Mouse (Mus musculus): ENCODE results near the gene Rptor. TPM values are rescaled to one million over a fixed set of nuclear protein-coding genes. Genes with fewer than 3 reads are reported as not detected.
"Not testable (repeated sequence)": the region's sequence is repeated elsewhere in the genome, so short reads cannot be mapped to it uniquely, and the experiment has no call there.

Rptor gene
- total RNA-seq, 1 experiment from 2014 or later: 15.3 TPM

DNA sequence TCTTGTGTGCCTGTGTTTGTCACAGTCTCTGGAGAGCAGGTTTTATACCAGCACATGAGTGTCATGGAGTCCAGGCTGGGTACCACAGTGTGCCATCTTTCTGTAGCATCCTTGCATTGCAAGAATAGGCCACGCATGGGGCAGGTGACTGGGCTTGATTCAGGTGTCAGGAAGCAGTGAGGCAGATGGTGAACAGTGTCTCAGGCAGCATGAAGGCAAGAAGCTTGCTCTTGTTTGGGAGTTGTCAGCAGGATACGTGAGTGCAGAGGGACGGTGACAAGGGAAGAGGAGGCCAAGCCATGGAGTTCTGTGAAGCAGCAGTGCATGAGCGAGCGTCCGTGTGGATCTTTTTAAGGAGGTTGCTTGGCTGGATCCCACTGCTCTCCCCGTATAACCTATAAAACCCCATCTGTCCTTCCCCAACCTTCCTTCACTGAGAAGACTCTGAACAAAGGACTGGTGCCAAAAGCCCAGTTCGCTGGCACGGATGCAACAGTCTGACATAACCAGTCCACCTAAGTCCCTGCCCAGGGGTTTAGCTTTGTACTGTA is 39.2 kb downstream of the Rptor start:
- no peak for ATAC-seq (replicated peaks; ENCODE audit: insufficient number of reproducible peaks, low FRiP score, low TSS enrichment, poor library complexity, severe bottlenecking)

DNA sequence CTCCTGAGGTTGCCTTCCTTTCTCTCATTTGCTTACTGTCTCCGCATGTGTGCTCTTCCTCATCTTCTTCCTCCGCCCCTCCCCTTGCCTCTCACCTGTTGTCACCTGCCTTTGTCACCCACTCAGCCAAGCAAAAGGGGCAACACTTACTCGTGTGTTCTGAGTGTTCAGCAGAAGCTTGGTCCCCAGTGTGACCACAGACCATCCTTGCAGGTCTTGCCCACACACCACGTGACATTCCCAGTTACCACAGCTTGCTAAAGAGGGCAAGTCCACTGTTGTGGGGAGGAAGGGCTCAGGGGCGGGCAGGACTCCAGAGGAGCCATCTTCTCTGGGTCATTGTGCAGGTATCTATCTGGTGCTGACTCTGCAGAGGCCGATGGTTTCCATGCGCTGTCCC is 40.6 kb downstream of the Rptor start:
- ATAC-seq (replicated peaks; ENCODE audit: insufficient number of reproducible peaks, low FRiP score, low TSS enrichment, poor library complexity, severe bottlenecking): peak; percentile 28; the same call in 1 of the 2 replicates

DNA sequence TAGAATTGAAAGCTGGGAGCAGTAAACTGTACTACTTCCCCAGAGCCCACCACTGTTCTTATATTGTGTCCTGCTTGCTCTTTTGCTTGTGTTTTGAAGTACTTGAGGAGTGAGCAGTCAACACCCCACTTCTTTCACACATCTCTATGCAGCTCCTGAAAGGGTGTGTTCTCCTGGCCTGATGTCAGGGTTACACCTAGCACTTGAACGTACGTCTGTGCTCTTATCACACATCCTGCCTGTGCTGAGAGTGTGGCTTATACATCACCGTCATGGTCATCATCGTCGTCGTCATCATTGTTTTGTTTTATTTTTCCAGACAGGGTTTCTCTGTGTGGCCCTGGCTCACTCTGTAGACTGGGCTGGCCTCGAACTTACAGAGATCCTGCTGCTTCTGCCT is 41.4 kb downstream of the Rptor start:
- no peak; the same call in 1 of the 2 replicates for ATAC-seq (replicated peaks; ENCODE audit: insufficient number of reproducible peaks, low FRiP score, low TSS enrichment, poor library complexity, severe bottlenecking)

DNA sequence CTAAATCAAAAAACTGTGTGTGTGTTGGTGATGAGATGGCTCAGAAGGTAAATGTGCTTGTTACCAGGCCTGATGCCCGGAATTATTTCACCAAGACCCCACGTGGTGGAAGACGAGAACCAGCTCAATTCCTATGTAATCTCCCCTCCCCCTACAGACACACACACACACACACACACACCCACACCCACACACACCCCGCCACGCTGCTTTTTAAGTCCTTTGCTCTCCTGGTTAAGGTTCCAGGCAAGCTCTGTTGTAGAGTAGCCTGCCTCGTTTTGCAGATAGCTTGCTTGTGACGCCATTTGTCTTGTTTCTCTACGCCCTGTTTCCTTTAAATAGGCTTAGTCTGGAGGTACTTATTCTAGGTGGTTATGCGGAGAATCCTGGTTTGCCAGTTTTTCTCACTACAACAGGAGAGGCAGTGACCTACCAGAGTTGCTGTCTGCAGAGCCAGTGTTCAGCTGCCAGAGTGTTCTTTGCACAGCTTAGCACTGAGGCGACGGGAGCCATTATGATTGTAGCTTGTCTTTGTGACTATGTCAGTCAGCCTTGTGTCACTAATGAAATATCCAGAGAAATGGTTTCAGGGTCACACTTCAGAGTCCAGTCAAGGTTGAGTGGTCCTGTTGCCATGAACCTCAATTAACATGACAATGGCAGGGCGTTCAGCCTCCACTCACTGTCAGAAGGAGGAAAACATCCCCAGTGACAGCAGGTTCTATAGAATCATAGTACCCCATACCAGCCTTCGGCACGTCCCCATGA is 42.1 kb downstream of the Rptor start:
- ATAC-seq (replicated peaks; ENCODE audit: insufficient number of reproducible peaks, low FRiP score, low TSS enrichment, poor library complexity, severe bottlenecking): no peak

DNA sequence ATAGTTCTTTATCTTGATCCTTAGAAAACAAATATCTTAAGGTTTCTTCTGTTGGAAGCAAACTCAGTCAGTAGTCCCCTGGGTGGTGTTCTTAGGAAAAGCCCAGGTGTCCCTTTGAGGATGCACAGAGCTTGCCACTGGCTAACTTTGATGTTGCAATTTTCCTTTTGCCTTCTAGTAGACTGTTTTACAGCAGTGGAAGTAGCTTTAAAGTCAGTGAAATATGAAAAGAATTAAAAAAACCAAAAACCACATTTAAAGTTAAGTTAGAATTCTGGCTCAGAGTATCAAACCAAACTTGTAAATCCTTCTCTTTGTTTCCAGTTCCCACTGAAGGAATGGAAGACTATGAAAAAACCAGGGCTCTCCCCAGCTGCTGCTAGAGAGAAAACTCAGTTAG is 47.8 kb downstream of the Rptor start:
- ATAC-seq (replicated peaks; ENCODE audit: insufficient number of reproducible peaks, low FRiP score, low TSS enrichment, poor library complexity, severe bottlenecking): no peak

DNA sequence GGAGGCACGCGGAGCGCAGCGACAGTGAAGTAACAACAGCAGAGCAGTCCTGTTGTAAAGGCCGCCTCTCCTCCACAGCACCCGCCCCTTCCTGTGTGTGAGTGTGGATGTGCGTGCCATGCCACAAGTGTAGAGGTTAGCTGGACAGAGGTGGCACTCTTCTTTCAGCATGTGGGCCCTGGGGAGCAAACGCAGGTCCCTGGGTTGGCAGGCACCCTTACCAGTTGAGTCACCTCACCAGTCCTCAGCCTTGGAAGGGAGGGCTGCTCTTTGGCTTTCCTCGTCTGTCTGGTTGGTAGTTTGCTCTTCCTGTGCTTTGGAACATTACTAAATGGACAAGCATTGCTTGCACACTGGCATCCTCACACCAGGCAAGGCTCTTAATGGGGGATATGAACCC is 50.6 kb downstream of the Rptor start:
- ATAC-seq (replicated peaks; ENCODE audit: insufficient number of reproducible peaks, low FRiP score, low TSS enrichment, poor library complexity, severe bottlenecking): no peak

DNA sequence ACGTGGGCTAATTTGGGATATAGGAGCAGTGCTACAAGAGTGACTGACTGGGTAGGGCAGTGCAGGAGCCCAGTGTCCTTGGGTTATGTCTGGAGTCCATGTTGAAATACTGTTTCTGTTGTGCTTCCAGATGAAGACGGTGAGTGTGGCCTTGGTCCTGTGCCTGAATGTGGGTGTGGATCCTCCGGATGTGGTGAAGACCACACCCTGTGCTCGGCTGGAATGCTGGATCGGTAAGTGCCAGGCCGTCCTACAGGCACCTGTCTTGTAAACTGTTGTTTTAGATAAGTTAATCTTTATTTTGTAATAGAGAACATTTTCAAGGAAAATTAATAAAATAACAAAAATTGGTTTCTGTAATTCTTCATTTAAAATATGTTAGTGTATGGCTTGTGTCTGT is 54.8 kb downstream of the Rptor start:
- no peak for ATAC-seq (replicated peaks; ENCODE audit: insufficient number of reproducible peaks, low FRiP score, low TSS enrichment, poor library complexity, severe bottlenecking)

DNA sequence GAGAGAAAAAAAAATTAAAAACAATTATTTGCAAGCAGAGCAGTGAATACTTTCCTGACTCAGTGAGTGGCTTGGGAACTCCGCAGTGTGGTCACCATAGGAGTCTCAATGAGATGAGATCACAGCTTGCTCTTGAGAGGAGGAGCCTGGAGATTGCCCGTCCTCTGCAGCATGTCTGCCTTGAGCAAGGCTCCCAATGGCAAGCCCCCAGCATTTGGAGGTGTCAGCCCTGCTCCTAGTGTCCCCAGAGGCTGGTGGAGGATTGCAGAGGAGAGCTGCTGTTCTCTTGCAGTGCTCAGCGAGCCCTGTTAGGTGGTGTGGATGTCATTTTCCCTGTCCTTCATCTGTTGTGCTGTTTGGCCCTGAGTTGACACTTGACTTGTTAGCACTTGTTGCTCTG is 56.6 kb downstream of the Rptor start:
- ATAC-seq (replicated peaks; ENCODE audit: insufficient number of reproducible peaks, low FRiP score, low TSS enrichment, poor library complexity, severe bottlenecking): no peak

DNA sequence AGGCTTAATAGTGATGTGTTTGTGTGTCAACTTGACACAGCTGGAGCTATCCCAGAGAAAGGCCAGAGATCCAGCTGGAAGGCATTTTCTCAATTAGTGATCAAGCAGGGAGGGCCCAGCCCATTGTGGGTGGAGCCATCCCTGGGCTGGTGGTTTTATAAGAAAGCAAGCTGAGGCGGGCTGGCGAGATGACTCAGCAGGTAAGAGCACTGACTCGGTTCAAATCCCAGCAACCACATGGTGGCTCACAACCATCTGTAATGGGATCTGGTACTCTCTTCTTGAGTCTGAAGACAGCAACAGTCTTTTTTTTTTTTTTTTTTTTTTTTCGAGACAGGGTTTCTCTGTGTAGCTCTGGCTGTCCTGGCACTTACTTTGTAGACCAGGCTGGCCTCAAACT is 58.8 kb downstream of the Rptor start:
- not testable (repeated sequence) for ATAC-seq (replicated peaks; ENCODE audit: insufficient number of reproducible peaks, low FRiP score, low TSS enrichment, poor library complexity, severe bottlenecking)

DNA sequence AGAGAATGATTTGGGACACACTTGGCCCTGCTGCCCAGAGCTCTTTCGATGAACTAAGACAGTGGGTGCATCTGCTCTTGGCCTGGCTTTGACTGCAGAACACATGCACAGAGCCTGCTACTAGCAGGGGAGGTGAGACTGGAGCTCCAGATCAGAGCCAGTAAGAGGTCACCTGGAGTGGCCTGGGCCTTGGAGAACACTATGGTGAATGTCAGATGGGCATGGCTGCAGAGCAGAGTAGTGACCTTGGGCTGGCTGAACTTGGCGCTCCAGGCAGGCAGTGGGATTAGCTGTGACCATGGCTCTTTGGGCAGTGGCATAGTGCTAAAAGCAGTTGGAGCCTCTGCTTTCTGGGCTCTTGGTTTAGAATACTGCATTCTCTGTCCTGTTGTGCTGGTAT is 61.2 kb downstream of the Rptor start:
- no peak for ATAC-seq (replicated peaks; ENCODE audit: insufficient number of reproducible peaks, low FRiP score, low TSS enrichment, poor library complexity, severe bottlenecking)

DNA sequence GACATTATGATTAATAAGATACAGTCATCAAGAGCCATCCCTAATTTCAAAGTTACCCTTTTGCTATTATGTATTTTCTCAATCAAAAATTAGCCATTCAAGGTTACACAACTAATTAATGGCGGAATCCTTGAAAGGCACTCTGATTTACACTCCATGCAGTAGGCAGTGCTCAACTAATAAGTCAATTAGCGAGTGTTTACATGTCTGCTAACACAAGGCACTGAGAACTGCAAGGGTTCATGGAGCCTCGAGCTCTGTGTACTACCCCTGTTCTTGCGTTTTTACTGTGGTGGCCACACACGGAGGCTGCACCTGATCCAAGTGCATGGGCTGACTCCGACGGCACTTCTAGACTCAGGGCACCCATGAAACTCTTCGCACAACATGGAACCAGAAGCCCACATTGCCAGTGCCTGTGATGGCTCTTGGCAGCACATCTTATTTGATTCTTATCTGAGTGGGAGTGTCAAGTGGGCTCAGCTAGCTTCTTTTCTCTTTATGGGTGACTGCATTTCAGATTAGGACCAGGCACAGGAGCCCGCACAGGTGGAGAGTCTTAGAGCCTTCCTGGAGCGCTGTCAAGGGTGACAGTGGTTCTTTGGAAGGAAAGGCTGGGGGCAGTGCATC is 62.1 kb downstream of the Rptor start:
- ATAC-seq (replicated peaks; ENCODE audit: insufficient number of reproducible peaks, low FRiP score, low TSS enrichment, poor library complexity, severe bottlenecking): no peak

DNA sequence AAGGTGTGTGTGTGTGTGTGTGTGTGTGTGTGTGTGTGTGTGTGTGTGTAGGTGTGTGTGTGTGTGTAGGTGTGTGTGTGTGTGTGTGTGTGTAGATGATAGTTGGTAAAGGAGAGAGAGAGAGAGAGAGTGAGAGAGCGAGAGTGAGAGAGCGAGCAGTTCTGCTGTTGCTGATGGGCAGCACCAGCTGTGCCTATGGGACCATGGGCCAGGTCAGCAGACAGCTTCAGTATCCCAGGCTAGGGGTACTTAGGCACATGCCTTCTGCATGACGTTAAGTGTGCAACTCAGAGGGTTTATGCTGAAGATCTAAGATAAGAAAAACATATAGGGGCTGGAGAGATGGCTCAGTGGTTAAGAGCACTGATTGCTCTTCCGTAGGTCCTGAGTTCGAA is 62.6 kb downstream of the Rptor start:
- no peak for ATAC-seq (replicated peaks; ENCODE audit: insufficient number of reproducible peaks, low FRiP score, low TSS enrichment, poor library complexity, severe bottlenecking)

DNA sequence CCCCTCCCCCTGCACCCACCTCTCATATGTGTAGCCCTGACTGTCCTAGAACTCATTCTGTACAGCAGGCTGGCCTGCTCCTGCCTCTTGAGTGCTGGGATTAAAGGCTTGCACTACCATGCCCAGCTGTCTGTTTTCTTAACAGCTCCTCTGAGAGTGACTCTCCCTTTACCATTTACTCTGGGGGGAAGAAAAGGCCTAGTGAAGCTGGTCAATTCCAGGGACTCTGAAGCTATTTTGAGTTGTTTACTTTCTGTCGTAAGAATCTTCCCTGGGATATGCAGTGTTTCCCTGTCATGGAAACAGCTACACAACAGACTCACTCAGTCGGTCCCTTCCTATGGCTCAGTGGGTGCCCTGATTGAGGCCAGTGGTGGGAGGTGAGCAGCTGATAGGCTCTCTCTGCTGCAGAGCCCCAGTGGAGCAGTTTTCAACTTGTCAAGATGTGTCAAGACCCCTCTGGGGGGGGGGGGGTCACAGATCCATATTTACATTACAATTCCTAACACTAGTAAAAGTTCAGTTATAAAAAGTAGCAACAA is 63.9 kb downstream of the Rptor start:
- ATAC-seq (replicated peaks; ENCODE audit: insufficient number of reproducible peaks, low FRiP score, low TSS enrichment, poor library complexity, severe bottlenecking): no peak

DNA sequence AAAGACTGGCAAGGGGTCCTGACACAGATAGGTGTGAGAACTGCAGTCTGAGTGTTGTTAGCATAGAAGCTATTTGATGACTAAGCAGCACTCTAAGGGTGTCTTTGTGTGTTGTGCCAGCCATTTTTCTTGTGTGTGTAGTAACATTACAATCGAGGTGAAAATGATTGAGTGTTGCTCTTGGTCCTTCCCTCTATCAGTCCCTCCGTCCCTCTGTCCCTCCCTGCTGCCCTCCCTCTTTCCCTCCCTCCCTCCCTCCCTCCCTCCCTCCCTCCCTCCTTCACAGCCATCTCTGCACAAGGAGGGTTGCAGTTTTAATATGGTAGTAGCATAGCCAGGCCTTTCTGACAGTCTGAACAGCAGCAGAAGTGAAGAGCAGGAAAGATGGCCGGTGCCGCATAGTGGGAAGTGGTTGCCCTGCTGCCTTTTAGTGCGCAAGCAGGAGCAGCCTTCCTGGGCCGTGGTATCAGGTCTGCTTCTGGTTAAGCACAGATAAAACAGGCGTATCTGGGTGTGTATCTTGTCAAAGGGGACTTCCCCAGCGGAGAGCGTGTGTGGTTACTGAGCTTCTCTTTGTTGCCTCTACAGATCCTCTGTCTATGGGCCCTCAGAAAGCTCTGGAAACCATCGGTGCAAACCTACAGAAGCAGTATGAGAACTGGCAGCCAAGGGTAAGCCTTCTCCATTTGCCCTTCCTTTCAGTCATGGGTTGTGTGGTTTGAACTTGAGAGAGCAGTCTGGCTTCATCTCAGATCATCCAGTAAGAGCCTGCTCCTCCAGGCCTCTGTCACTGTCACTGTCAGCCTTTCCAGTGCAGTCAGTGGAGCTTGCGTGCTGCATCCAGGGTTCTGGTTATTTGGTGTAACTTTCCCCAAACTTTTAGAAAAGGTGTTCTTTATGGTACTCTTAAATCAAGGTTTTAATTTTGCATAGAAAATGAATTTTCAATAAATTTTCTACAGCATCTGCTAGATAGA is 68.3 kb downstream of the Rptor start:
- peak; percentile 91 for ATAC-seq (replicated peaks; ENCODE audit: insufficient number of reproducible peaks, low FRiP score, low TSS enrichment, poor library complexity, severe bottlenecking)

DNA sequence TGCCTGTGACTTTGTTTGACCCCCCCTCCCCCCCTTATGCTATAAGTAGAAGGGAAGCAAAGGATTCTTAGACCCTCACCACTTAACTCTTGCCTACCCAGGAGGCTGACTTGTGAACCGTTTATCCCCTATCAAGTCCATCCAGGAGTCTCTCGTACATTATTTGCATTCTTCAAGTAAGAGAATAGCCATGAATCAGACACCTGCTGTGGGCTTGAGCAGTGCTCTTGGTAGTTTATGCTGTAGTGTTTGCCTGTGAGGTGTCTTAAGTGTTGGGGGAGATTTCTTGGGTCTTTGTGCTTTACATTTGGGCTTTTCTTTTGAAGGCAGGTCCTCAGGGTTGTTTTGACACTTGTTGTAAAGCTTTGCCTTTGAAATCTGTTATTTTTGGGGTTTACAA is 69.3 kb downstream of the Rptor start:
- no peak for ATAC-seq (replicated peaks; ENCODE audit: insufficient number of reproducible peaks, low FRiP score, low TSS enrichment, poor library complexity, severe bottlenecking)

DNA sequence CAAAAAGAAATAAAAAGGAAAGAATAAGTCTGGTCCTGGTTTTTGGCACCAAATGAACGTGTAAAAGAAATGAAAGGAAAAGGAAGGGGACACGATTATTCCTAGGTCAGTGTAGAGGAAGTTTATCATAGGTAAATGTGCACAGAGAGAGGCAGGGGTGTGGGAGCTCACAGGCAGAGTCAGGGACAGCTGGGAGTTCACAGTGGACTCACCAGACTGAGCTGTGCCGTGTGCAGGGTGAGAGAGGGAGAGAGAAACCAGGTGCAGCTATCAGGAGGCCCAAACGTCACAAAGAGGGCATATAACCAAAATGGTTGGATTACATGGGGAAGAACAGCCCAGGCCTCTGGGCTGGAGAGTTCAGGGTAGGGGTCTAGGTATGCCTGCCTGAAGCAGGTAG is 70.1 kb downstream of the Rptor start:
- no peak for ATAC-seq (replicated peaks; ENCODE audit: insufficient number of reproducible peaks, low FRiP score, low TSS enrichment, poor library complexity, severe bottlenecking)

DNA sequence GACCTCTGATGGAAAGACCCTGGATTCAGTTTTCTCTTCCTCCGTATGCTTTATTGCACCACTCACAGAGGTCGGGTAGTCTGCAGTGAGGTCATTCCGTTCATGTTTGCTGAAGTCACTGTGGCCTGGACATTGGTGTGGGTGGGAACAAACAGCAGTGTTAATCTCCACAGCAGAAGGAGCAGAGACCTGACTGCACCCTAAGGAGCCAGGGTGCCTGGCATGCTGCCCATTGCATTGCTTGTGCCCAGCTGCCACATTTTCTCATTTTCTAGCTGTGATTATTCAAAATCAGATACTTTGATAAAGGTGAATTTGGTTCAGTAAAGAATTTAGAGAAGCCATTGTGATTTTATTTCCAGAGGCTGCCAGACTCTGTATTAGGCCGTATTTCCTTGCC is 72.1 kb downstream of the Rptor start:
- no peak for ATAC-seq (replicated peaks; ENCODE audit: insufficient number of reproducible peaks, low FRiP score, low TSS enrichment, poor library complexity, severe bottlenecking)

DNA sequence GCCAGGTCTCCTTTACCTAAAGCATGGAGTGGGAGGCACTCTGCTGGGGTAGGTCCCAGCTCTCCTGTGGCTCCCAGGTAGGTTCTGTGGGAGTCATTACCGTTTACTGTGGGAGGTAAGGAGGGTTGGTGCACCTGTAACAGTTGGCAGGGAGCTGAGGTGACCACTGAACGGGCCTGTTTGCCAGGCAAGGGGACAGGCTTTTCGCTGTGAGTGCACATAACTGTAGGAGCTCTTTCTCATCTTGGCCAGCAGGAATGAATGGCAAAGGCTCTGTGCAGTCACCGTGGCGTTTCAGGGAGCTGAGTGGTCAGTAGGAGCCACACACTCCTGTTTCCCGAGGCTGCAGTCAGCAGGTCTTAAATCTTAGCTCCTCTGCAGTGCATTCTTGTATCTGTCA is 72.8 kb downstream of the Rptor start:
- ATAC-seq (replicated peaks; ENCODE audit: insufficient number of reproducible peaks, low FRiP score, low TSS enrichment, poor library complexity, severe bottlenecking): no peak
